Mouse (Mus musculus): Measurements from ENCODE around the gene Mlxip.

DNA sequence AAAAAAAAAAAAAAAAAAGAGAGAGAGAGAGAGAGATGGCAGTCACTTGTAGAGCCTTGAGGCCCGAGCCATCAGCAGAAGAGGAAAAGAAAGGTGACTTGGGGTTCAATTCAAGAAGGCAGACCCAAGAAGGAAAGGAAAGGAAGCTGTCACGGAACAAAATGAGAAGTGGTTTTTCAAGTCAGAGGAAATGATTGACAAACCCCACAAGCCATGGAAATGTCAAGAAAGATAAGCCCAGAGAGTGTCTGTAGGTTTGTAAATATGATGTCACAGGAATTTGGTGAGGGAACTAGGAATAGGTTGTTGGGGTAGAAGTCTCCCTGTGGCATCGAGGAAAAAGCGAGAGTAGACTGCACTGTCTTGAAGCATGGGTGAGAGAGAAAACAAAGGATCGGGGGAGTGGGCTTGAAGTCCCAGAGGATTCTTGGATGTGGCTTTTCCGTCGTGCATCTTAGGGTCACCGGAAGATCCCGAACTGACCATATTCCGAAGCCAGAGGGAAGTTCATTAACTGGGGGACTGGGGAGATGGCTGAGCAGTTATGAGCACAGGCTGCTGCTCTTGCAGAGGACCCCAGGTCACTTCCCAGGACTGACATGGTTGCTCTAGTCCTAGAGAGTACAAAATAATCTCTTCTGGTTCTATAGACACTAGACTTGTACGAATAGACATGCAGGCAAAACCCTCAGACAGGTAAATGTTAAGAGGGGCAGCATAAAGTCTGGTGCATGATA, 93.2 kb downstream of the Mlxip start:
- no peak for TF ChIP-seq CTCF (IDR thresholded peaks at IDR 0.05; ENCODE audit: low read depth)
- TF ChIP-seq EP300 (optimal IDR thresholded peaks at IDR 0.05): no peak

Measured in stomach, postnatal 0 days (tissue).